Mouse (Mus musculus): ENCODE data around the gene Podnl1.

DNA sequence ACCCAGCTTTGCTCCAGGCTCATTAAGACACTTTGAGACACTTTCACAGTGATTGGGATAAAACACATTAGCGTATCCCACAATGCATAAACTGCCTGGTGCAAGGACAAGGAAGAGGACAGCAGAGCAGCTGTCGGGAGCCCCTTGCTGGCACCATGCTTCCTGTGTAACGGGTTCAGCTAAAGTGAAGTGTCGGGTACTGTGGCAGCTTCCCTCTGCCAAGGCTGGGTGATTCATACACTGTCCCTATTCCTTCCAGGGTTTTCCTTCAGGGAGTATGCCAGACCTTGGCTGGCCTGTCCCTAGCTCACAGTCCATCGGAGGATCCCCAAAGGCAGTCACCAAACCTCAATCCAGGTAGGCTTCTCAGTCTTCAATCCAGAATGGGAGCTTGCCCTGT, 44.3 kb downstream of the Podnl1 start:
- TF ChIP-seq POLR2AphosphoS5 (IDR thresholded peaks at IDR 0.05; ENCODE audit: insufficient replicate concordance, low read depth, low read length) (no peak), CTCF (IDR thresholded peaks at IDR 0.05; ENCODE audit: low read depth, low read length) (no peak), GATA1 (IDR thresholded peaks at IDR 0.05; ENCODE audit: borderline replicate concordance, low read length) (no peak), TAL1 (conservative IDR thresholded peaks at IDR 0.05; ENCODE audit: low read depth, low read length) (no peak)

Data from G1E (cell line).